Mouse (Mus musculus): Measurements from ENCODE around the gene Olfr554. TPM values are rescaled to one million over a fixed set of nuclear protein-coding genes. Genes with fewer than 3 reads are reported as not detected.
A peak's percentile ranks its signal among the peaks of the same experiment; 100 is the strongest.
"Not testable (repeated sequence)": the region's sequence is repeated elsewhere in the genome, so short reads cannot be mapped to it uniquely, and the experiment has no call there.

Gene Olfr554
- not detected in 2 replicates for polyA plus RNA-seq (2014; fragmentation: Nextera tagmentation; extraction: Ambion mirVana)

GRCm38 (mm10) chr7:102638132-102638531, at the start of gene Olfr554:
Olfr554 (plus strand) TSS chr7:102638432.
- Histone ChIP-seq H3K4me3 (ENCODE audit: low read depth, low read length) (no peak within 1 kb of the TSS), H3K4me2 (no peak within 1 kb of the TSS), H3K36me3 (ENCODE audit: insufficient read depth) (no peaks in the 10 kb centered on the region), H3K9me3 (ENCODE audit: low read depth, low read length) (no peaks in the 10 kb centered on the region), H3K9ac (no peak within 1 kb of the TSS), H3K27me3 (ENCODE audit: insufficient read depth, low read length) (no peaks in the 10 kb centered on the region), H3K4me1 (ENCODE audit: insufficient read depth) (no peaks in the 10 kb centered on the region), H3K27ac (ENCODE audit: low read depth) (no peak within 1 kb of the TSS)
- DNase-seq (no peak), ATAC-seq (ENCODE audit: insufficient read depth) (no peak)
- 50% methylated on average over 1 of the region's 1 CpGs for WGBS
- TF ChIP-seq CTCF (IDR thresholded peaks at IDR 0.05; ENCODE audit: low read depth): no peak

- ATAC-seq (ENCODE audit: insufficient read depth) (no peak), DNase-seq (no peak)
- WGBS: 85% methylated on average over 3 of the region's 3 CpGs
- Histone ChIP-seq H3K27ac (ENCODE audit: low read depth) (no peak within 1 kb of the TSS), H3K36me3 (ENCODE audit: insufficient read depth) (no peaks in the 10 kb centered on the region), H3K4me3 (ENCODE audit: low read depth, low read length) (no peak within 1 kb of the TSS), H3K27me3 (ENCODE audit: insufficient read depth, low read length) (no peaks in the 10 kb centered on the region), H3K9ac (no peak within 1 kb of the TSS), H3K4me1 (ENCODE audit: insufficient read depth) (no peaks in the 10 kb centered on the region), H3K9me3 (ENCODE audit: low read depth, low read length) (no peaks in the 10 kb centered on the region), H3K4me2 (no peak within 1 kb of the TSS)
- no peak for TF ChIP-seq CTCF (IDR thresholded peaks at IDR 0.05; ENCODE audit: low read depth)
These were observed 46.4 kb upstream of the Olfr554 start, which contains the start of gene Olfr551 for GRCm38 (mm10) chr7:102591786-102592185. Olfr551 (minus strand) TSS chr7:102591886.

GRCm38 (mm10) chr7:102597378-102598031, 40.7 kb upstream of the Olfr554 start, which contains the start of gene Olfr552:
Olfr552 (plus strand) TSS chr7:102597770.
- Histone ChIP-seq H3K4me2 (no peak within 1 kb of the TSS), H3K9me3 (ENCODE audit: low read depth, low read length) (no peaks in the 10 kb centered on the region), H3K4me3 (ENCODE audit: low read depth, low read length) (no peak within 1 kb of the TSS), H3K36me3 (ENCODE audit: insufficient read depth) (no peaks in the 10 kb centered on the region), H3K27me3 (ENCODE audit: insufficient read depth, low read length) (no peaks in the 10 kb centered on the region), H3K27ac (ENCODE audit: low read depth) (no peak within 1 kb of the TSS), H3K4me1 (ENCODE audit: insufficient read depth) (no peaks in the 10 kb centered on the region), H3K9ac (no peak within 1 kb of the TSS)
- ATAC-seq (ENCODE audit: insufficient read depth) (no peak), DNase-seq (no peak)
- WGBS: 50% methylated on average over 1 of the region's 1 CpGs
- TF ChIP-seq CTCF (IDR thresholded peaks at IDR 0.05; ENCODE audit: low read depth): no peak

DNA sequence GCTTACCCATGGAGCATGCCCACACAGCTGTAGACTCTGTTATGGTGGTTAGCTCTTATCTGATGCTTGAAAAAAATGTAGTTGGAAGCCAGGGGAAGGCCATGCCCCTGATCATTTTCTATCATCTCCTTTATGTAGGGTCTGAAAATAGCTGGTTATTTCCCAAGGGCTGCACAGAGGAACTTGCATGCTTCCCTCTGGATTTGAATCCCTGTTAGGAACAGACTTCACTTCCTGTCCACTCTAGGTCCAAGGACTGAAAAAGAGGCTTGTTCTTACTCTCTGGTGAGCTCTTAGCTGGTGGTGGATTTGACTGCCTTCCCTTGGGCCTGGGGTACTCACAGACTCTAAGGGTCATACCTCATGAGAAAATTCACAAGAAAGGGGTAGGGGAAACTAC, 20.1 kb upstream of the Olfr554 start, which contains the start of gene Olfr553:
Gene Olfr553, minus strand, starts transcription at position 101 of the 400 bp plus-strand sequence.
- H3K9me3 ChIP-seq (ENCODE audit: low read depth, low read length): no peaks in the 10 kb centered on the region
- no peaks in the 10 kb centered on the region for H3K4me1 ChIP-seq (ENCODE audit: insufficient read depth)
- no peak within 1 kb of the TSS for H3K27ac ChIP-seq (ENCODE audit: low read depth)
- no peak within 1 kb of the TSS for H3K9ac ChIP-seq
- DNase-seq (no peak), ATAC-seq (ENCODE audit: insufficient read depth) (no peak)
- H3K36me3 ChIP-seq (ENCODE audit: insufficient read depth): no peaks in the 10 kb centered on the region
- H3K27me3 ChIP-seq (ENCODE audit: insufficient read depth, low read length): no peaks in the 10 kb centered on the region
- TF ChIP-seq CTCF (IDR thresholded peaks at IDR 0.05; ENCODE audit: low read depth): no peak
- H3K4me3 ChIP-seq (ENCODE audit: low read depth, low read length): no peak within 1 kb of the TSS
- H3K4me2 ChIP-seq: no peak within 1 kb of the TSS

DNA sequence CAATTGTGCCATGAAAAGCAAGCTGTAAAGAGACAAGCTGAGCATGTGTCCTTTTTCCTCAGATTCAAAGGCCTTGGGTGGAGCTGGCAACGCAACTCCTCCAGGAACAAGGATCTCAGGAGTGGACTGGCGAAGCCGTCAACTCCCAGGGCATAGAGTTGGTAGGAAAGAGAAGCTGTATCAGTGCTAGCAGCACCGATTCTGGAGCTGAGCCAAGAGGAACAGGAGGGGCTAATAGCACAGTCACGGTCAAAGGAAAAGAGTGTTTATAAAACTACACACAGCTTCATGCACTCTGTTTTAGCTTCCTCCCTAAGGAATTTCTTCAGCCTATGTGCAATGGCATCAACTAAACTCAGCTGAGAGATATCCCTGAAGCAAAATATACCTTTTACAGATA, 18.6 kb upstream of the Olfr554 start:
- Histone ChIP-seq H3K27ac (ENCODE audit: low read depth) (no peak overlapping the region), H3K4me2 (no peak overlapping the region), H3K9me3 (ENCODE audit: low read depth, low read length) (no peaks in the 10 kb centered on the region), H3K4me1 (ENCODE audit: insufficient read depth) (no peaks in the 10 kb centered on the region), H3K36me3 (ENCODE audit: insufficient read depth) (no peaks in the 10 kb centered on the region), H3K4me3 (ENCODE audit: low read depth, low read length) (no peak overlapping the region), H3K27me3 (ENCODE audit: insufficient read depth, low read length) (no peaks in the 10 kb centered on the region), H3K9ac (no peak overlapping the region)
- no peak for TF ChIP-seq CTCF (IDR thresholded peaks at IDR 0.05; ENCODE audit: low read depth)
- ATAC-seq (ENCODE audit: insufficient read depth) (peak; percentile 66; the same call in 1 of the 2 replicates), DNase-seq (peak; percentile 73)
- 30% methylated on average over 5 of the region's 5 CpGs for WGBS

DNA sequence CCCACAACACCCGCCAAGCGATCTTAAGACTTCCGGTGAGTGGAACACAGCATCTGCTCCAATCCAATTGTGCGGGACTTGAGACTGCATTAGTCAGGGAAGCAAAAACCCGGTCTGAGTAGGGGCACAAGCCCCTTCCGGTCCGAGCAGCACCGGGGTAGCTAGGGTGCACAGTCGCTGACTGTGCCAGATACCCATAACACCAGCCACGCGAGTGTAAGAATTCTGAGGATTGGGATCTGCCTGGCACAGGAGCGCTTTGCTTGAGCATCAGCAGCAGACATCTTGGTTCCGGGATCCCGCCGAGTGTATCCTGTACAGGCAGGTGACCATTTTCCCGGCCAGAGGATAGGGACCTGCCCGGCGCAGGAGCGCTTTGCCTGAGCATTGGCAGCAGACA, 17.9 kb upstream of the Olfr554 start:
- not testable (repeated sequence) for H3K27me3 ChIP-seq (ENCODE audit: insufficient read depth, low read length); H3K36me3 ChIP-seq (ENCODE audit: insufficient read depth); H3K9me3 ChIP-seq (ENCODE audit: low read depth, low read length); H3K4me2 ChIP-seq; H3K4me3 ChIP-seq (ENCODE audit: low read depth, low read length); ATAC-seq (ENCODE audit: insufficient read depth); DNase-seq; H3K9ac ChIP-seq; H3K4me1 ChIP-seq (ENCODE audit: insufficient read depth); H3K27ac ChIP-seq (ENCODE audit: low read depth)
- 75% methylated on average over 16 of the region's 19 CpGs for WGBS

DNA sequence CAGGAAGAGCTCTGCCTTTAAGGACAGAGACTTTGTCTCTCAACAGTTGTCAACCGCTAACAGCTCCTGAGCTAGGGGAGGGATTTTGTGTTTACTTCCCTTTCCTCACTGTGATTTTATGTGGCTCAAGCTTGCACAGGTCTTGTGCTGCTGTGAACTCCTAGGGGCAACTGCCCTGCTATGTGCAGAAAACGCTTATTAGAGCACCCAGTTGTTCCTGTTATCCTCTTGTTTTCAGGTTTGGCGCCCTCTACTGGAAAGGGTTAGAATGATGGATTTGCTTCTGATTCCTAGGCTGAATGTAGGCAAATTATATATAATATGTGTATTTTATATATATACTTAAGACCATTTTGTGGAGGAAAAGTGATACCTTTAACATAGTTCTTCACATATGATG, 1.6 kb upstream of the Olfr554 start:
- peak; percentile 61 for TF ChIP-seq CTCF (IDR thresholded peaks at IDR 0.05; ENCODE audit: low read depth)
- DNase-seq: peak; percentile 67

GRCm38 (mm10) chr7:102644945-102645344, 6.7 kb downstream of the Olfr554 start:
- DNase-seq; H3K36me3 ChIP-seq (ENCODE audit: insufficient read depth); H3K27ac ChIP-seq (ENCODE audit: low read depth); H3K4me3 ChIP-seq (ENCODE audit: low read depth, low read length); H3K9ac ChIP-seq; H3K4me2 ChIP-seq; ATAC-seq (ENCODE audit: insufficient read depth); H3K9me3 ChIP-seq (ENCODE audit: low read depth, low read length); H3K4me1 ChIP-seq (ENCODE audit: insufficient read depth); H3K27me3 ChIP-seq (ENCODE audit: insufficient read depth, low read length): not testable (repeated sequence)
- 58% methylated on average over 3 of the region's 4 CpGs for WGBS

More for the DNA sequence above, 1.6 kb upstream of the Olfr554 start:
- Histone ChIP-seq H3K4me1 (ENCODE audit: insufficient read depth) (no peaks in the 10 kb centered on the region), H3K4me3 (ENCODE audit: low read depth, low read length) (no peak overlapping the region), H3K36me3 (ENCODE audit: insufficient read depth) (no peaks in the 10 kb centered on the region), H3K4me2 (no peak overlapping the region), H3K27ac (ENCODE audit: low read depth) (no peak overlapping the region), H3K27me3 (ENCODE audit: insufficient read depth, low read length) (no peaks in the 10 kb centered on the region), H3K9me3 (ENCODE audit: low read depth, low read length) (no peaks in the 10 kb centered on the region), H3K9ac (no peak overlapping the region)
- 27% methylated on average over 3 of the region's 3 CpGs for WGBS
- ATAC-seq (ENCODE audit: insufficient read depth): no peak

Data from lung, embryonic 14.5 days (tissue).